Mouse (Mus musculus): ENCODE results near the gene H2-K1. TPM values are rescaled to one million over a fixed set of nuclear protein-coding genes. Genes with fewer than 3 reads are reported as not detected.

H2-K1 gene
- polyA plus RNA-seq, 1 experiment = 5,138 TPM

- H3K4me1 ChIP-seq (replicated peaks; ENCODE audit: control insufficient read depth, insufficient read depth, low read length) = peaks cover 56% of the 10 kb centered on the region
- TF ChIP-seq POLR2A (IDR thresholded peaks at IDR 0.05; ENCODE audit: control insufficient read depth, extremely low read depth, insufficient read depth, low read length, poor library complexity) (no peak), CTCF (IDR thresholded peaks at IDR 0.05; ENCODE audit: borderline replicate concordance, control insufficient read depth, extremely low read depth, insufficient read depth, low read length, poor library complexity) (no peak)
Measured at GRCm38 (mm10) chr17:33948090-33948904, 51.9 kb downstream of the H2-K1 start.

GRCm38 (mm10) chr17:33947430-33948089 is 52.6 kb downstream of the H2-K1 start:
- H3K36me3 ChIP-seq (ENCODE audit: control insufficient read depth, insufficient read depth, low read length) = no peaks in the 10 kb centered on the region; the same call in 1 of the 2 replicates
- peak; percentile 60 for DNase-seq
- H3K27me3 ChIP-seq (ENCODE audit: control insufficient read depth, insufficient read depth, low read length) = no peaks in the 10 kb centered on the region
- H3K4me3 ChIP-seq (ENCODE audit: control insufficient read depth, insufficient read depth, low read length) = no peak overlapping the region
- peaks cover 51% of the 10 kb centered on the region for H3K4me1 ChIP-seq (replicated peaks; ENCODE audit: control insufficient read depth, insufficient read depth, low read length)
- TF ChIP-seq CTCF (IDR thresholded peaks at IDR 0.05; ENCODE audit: borderline replicate concordance, control insufficient read depth, extremely low read depth, insufficient read depth, low read length, poor library complexity) (no peak), POLR2A (IDR thresholded peaks at IDR 0.05; ENCODE audit: control insufficient read depth, extremely low read depth, insufficient read depth, low read length, poor library complexity) (no peak)
- peak overlapping the region; percentile 73 for H3K27ac ChIP-seq (ENCODE audit: control insufficient read depth, insufficient read depth, low read length)
- 18% methylated on average over 10 of the region's 10 CpGs for WGBS

More at GRCm38 (mm10) chr17:33948090-33948904, 51.9 kb downstream of the H2-K1 start:
- no peak overlapping the region for H3K4me3 ChIP-seq (ENCODE audit: control insufficient read depth, insufficient read depth, low read length)
- no peak for DNase-seq
- peak overlapping the region; percentile 40 for H3K27ac ChIP-seq (ENCODE audit: control insufficient read depth, insufficient read depth, low read length)
- H3K27me3 ChIP-seq (ENCODE audit: control insufficient read depth, insufficient read depth, low read length) = no peaks in the 10 kb centered on the region
- 86% methylated on average over 22 of the region's 22 CpGs for WGBS
- peaks cover 6% of the 10 kb centered on the region; the same call in 1 of the 2 replicates for H3K36me3 ChIP-seq (ENCODE audit: control insufficient read depth, insufficient read depth, low read length)

Other genes starting within 250 kb of the H2-K1 start
- gene Rab11b, start 239.8 kb downstream of the H2-K1 start, polyA plus RNA-seq (2012; rRNA removed) = 464 and 542 TPM in 2 replicates
- 23.0 TPM in 2 replicates for gene Angptl4, start 218.5 kb downstream of the H2-K1 start, polyA plus RNA-seq (2012; rRNA removed)
- gene Kank3, start 189.8 kb downstream of the H2-K1 start, polyA plus RNA-seq (2012; rRNA removed) = 19.9 and 29.3 TPM in 2 replicates
- gene Rps28, start 175.8 kb downstream of the H2-K1 start, polyA plus RNA-seq (2012; rRNA removed) = 678 and 707 TPM in 2 replicates
- 305 and 382 TPM in 2 replicates for gene Ndufa7, start 175.8 kb downstream of the H2-K1 start, polyA plus RNA-seq (2012; rRNA removed)
- gene Cd320, start 157.3 kb downstream of the H2-K1 start, polyA plus RNA-seq (2012; rRNA removed) = 28.7 and 32.9 TPM in 2 replicates
- gene Gm7029, start 126.5 kb downstream of the H2-K1 start, polyA plus RNA-seq (2012; rRNA removed) = 3.0 TPM in 1 of 2 replicates, not detected in the other
- 57.3 and 70.8 TPM in 2 replicates for gene Kifc1, start 109.7 kb downstream of the H2-K1 start, polyA plus RNA-seq (2012; rRNA removed)
- 0.69 and 1.0 TPM in 2 replicates for gene Platr17, start 95.2 kb downstream of the H2-K1 start, polyA plus RNA-seq (2012; rRNA removed)
- 116 and 129 TPM in 2 replicates for gene Daxx, start 90.9 kb downstream of the H2-K1 start, polyA plus RNA-seq (2012; rRNA removed)
- gene Tapbp, start 84.4 kb downstream of the H2-K1 start, polyA plus RNA-seq (2012; rRNA removed) = 201 and 248 TPM in 2 replicates
- 119 and 120 TPM in 2 replicates for gene Zbtb22, start 84.4 kb downstream of the H2-K1 start, polyA plus RNA-seq (2012; rRNA removed)
- gene Rgl2, start 70.8 kb downstream of the H2-K1 start, polyA plus RNA-seq (2012; rRNA removed) = 528 and 541 TPM in 2 replicates
- 29.8 and 35.1 TPM in 2 replicates for gene Pfdn6, start 60.0 kb downstream of the H2-K1 start, polyA plus RNA-seq (2012; rRNA removed)
- 35.4 and 38.1 TPM in 2 replicates for gene Wdr46, start 59.7 kb downstream of the H2-K1 start, polyA plus RNA-seq (2012; rRNA removed)
- 25.6 and 25.8 TPM in 2 replicates for gene B3galt4, start 48.9 kb downstream of the H2-K1 start, polyA plus RNA-seq (2012; rRNA removed)
- 127 and 142 TPM in 2 replicates for gene Vps52, start 44.5 kb downstream of the H2-K1 start, polyA plus RNA-seq (2012; rRNA removed)
- 584 and 593 TPM in 2 replicates for gene Rps18, start 44.3 kb downstream of the H2-K1 start, polyA plus RNA-seq (2012; rRNA removed)
- 38.4 and 40.7 TPM in 2 replicates for gene Ring1, start 24.3 kb upstream of the H2-K1 start, polyA plus RNA-seq (2012; rRNA removed)
- 127 and 141 TPM in 2 replicates for gene H2-Ke6, start 27.7 kb upstream of the H2-K1 start, polyA plus RNA-seq (2012; rRNA removed)
- gene Slc39a7, start 31.3 kb upstream of the H2-K1 start, polyA plus RNA-seq (2012; rRNA removed) = 187 and 195 TPM in 2 replicates
- 143 and 164 TPM in 2 replicates for gene Rxrb, start 31.5 kb upstream of the H2-K1 start, polyA plus RNA-seq (2012; rRNA removed)
- gene Col11a2, start 39.1 kb upstream of the H2-K1 start, polyA plus RNA-seq (2012; rRNA removed) = 8.5 and 11.8 TPM in 2 replicates
- 122 and 154 TPM in 2 replicates for gene H2-Oa, start 92.0 kb upstream of the H2-K1 start, polyA plus RNA-seq (2012; rRNA removed)
- 141 and 177 TPM in 2 replicates for gene H2-DMa, start 119.2 kb upstream of the H2-K1 start, polyA plus RNA-seq (2012; rRNA removed)
- 236 and 257 TPM in 2 replicates for gene Brd2, start 122.3 kb upstream of the H2-K1 start, polyA plus RNA-seq (2012; rRNA removed)
- 119 and 123 TPM in 2 replicates for gene H2-DMb2, start 143.0 kb upstream of the H2-K1 start, polyA plus RNA-seq (2012; rRNA removed)
- gene H2-DMb1, start 152.7 kb upstream of the H2-K1 start, polyA plus RNA-seq (2012; rRNA removed) = 130 and 197 TPM in 2 replicates
- 197 and 202 TPM in 2 replicates for gene Tap1, start 187.2 kb upstream of the H2-K1 start, polyA plus RNA-seq (2012; rRNA removed)
- gene Psmb9, start 187.4 kb upstream of the H2-K1 start, polyA plus RNA-seq (2012; rRNA removed) = 288 and 334 TPM in 2 replicates
- 656 and 705 TPM in 2 replicates for gene Psmb8, start 197.4 kb upstream of the H2-K1 start, polyA plus RNA-seq (2012; rRNA removed)
- gene Tap2, start 203.2 kb upstream of the H2-K1 start, polyA plus RNA-seq (2012; rRNA removed) = 231 and 232 TPM in 2 replicates
- gene H2-Ob, start 238.6 kb upstream of the H2-K1 start, polyA plus RNA-seq (2012; rRNA removed) = 30.1 and 37.5 TPM in 2 replicates